Mouse (Mus musculus): ENCODE data around the gene Tcf7.

Gene Tcf7

DNA sequence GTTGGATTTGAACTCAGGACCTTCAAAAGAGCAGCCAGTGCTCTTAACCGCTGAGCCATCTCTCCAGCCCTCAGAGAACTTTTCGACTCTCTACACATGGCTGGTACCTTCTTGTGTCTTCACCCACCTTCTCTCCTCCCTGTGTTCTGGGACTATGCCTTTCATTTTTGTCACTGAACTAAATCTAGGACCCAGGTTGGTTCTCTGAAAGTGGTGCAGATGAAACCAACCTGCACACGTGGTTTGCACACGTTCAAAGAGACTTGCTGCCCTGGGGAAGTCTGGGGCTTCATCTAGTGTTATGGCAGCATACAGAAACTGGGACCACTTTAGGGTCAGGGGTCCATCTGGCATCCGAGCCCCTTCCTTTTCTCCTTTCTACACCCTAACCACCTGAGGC is 15.5 kb downstream of the Tcf7 start:
- DNase-seq (ENCODE audit: low spot score), result no peak

DNA sequence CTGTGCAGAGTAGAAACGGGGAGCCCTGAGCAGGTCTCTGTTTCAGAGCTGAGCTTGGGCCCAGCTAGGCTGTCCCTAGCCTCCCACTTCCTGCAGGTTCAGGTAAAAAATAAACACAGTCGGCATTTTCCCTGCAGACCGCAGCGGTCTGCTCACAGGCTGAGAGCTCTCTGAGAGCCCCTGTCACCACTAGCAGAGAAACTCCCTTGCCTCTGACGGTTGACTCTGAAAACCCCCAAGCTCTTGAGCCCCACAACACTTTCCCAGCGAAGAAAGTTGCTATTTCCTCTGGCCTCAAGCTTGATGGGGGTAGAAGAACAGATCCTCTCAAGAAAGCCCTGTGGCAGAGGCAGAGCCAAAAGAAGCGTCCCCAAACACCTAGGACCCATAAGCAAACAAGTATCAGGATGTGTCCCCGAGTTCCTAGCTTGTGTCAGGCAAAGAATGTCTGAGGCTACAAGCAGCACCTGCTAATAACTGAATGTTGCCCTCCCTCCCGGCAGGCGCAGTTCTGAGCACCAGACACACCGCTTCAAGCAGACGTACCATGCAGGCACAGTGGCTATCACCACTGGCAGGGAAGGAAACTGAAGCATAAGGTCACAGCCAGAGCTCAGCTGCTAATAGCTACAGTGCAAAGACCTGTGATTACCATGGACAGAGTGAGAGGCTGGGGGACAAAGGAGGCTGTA is 17.1 kb downstream of the Tcf7 start:
- DNase-seq (ENCODE audit: low spot score), result no peak

DNA sequence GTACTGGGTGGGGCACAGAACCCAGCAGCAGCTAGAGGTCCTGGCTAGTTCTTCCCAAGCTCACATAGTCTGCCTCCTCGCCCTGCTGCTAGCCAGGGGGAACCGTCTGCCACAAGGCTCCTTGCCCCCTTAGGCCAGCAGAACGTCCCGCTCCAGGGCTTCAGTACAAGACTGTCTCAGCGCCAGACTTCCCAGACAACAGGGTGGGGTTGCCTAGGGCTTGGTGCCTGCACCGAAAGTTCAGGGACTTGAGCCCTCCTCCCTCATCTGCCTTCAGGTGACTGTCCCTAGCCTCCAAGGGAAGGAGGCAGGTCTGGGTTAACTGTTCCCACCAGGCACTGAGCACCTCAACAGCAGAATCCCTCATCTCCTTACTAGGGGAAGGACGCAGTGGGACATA is 17.9 kb downstream of the Tcf7 start:
- no peak for DNase-seq (ENCODE audit: low spot score)

DNA sequence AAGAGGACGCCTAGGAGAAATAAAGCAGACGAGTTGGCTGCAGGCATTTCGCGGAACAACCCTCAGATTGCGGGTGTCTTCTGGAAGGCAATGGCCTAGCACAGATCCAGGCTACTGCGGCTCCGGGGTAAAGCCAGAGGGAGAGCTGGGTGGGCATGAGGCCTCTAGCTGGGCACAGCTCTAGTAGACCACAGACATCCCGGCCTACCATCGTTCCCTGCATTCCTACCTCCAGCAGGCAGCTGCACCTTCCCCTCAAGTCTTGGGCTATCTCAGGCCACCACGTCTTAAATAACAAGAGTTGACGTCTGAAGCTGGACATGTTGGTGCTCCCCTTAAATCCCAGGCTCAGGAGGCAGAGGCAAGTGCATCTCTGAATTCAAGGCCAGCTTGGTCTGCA is 20.5 kb downstream of the Tcf7 start:
- DNase-seq (ENCODE audit: low spot score), result no peak

DNA sequence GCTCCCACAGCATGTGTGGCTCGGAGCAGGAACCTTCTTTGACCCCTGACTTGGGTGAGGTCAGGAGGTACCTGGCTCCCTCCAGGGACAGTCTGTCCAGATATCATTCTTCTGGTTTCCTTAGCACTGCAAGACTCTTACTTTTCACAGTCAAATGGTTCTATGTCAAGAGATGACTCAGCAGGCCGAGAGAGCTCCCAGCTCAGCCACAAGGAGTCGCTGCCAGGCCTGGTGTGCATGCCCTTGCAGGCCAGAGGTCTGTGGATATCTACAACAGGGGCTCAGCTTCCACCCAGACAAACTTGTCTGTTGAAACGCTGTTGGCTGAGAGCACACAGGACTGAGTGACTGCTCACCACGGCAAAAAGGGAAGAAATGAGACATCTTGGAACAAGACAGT is 20.9 kb downstream of the Tcf7 start:
- DNase-seq (ENCODE audit: low spot score), result no peak

DNA sequence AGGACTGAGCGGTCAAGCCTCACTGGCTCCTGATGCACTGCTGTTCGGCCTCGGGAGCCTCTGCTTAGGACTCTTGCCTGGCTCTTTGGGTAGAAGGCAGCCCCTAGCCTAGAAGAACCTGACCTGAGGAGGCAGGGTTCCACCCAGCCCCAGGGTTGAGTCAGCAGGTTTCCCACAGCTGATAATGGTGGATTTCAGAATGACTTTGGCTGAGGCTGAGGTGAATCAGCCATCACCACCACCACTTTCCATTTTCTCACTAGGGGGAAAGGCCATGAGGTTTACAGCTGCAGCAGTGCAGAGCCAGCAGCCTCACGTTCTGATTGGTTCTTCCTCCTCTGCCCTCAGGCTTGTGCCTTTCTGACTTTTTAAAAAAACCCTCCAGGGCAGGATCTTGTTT is 21.9 kb downstream of the Tcf7 start:
- DNase-seq (ENCODE audit: low spot score), result no peak

DNA sequence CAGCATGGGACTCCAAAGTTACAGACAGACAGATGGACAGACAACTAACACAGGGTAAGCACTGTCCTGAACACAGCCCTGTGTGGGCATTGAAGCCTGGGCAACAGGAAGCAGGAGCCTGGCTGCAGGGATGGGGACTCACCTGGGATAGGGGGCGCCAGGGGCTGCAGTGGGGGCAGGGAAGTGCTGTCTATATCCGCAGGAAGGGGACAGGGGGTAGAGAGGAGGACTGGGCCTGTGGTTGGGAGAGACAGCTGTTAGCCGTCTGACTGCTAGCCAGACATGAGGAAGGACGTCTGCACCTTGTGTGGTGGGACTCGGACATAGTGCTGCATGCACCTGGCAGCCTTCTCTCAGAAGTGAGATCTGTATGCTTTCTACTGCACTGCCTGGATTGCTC is 24.1 kb downstream of the Tcf7 start:
- DNase-seq (ENCODE audit: low spot score), result no peak

DNA sequence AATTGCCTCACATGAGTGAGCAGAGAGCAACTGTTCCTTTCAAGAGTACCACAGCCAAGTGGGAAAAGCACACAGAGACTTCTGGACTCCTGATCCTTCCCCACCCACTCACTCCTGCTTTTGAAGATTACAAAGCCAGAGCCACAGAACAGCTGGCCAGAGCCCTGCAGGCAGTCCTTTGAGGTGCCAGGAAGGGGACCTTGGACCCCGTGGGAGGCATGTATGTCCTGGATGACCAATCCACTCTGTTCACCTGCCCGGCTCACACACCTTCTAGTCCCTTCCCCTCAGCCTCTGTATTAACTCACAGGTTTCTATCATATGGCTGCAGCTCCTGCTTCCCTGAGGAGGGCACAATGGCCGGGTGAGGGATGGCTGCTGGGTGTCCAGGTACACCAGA is 25.4 kb downstream of the Tcf7 start:
- no peak for DNase-seq (ENCODE audit: low spot score)

DNA sequence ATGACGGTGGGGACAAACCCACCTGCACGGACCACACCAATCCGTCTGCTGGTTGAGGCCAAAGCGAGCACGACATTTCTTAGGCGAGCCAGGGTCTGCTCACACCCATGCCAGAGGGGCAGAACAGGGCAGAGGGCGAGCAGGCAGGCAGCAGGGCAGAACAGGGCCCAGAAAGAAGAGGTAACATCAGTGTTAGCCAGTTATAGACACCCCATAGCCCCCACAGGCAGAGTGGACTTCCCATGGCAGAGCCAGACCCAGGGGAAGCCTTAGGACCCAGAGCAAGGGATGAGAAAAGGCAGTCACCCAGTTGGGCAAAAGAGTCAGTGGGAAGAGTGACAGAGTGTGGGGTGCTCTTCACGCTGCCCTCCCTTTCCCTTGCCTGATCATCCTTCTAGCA is 27.7 kb downstream of the Tcf7 start:
- DNase-seq (ENCODE audit: low spot score), result no peak

DNA sequence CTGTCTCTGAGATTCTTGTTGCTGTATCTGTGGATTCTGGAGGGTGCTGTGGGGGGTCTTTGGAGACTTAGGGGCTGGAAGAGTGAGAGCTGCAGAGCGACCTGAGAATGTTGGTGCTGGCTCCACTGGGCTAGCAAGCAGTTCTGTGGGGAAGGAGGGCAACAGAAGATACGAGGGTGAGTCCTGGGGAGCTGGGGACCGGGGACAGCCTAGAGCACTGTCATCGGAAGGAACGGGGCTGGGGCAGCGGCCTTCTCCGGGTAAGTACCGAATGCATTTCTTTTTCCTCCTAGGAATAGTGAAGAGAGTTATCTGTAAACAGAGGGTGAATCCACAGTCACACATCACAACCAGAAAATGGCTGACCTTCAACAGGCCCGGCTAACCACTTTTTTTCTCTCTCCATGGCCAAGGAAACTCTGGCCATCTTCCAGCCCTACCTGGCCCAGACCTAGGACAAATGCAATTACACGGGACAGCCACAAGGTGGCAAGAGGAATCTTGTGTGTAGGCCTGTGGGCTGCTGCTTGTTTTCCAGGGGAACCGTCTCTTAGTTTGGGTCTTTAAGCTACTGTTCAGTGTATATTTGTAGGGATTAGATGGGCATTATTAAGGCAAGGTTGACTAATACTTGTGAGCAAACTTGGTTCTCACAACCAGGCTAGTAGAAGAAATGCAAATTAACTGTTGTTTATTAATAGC is 29.0 kb downstream of the Tcf7 start:
- peak; percentile 57 for DNase-seq (ENCODE audit: low spot score)

DNA sequence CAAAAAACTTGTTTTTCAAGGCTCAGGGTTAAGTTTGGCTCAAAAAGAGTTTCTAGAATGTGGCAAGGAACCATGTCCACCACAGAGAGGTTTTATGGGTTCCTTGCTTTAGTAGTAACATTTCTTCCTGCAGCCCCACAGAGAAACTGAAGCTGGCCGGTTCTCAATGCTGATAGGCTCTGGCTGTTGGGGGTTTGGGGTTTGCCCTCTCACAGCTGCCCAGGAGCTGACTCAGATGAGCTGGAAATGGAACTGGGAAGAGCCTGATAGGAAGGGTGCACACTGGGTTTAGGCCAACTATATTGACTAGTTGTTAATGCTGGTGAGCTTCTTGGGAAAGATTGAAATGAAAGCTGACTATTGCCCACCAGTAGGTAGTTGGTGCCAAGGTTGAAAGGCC is 30.1 kb downstream of the Tcf7 start:
- no peak for DNase-seq (ENCODE audit: low spot score)

DNA sequence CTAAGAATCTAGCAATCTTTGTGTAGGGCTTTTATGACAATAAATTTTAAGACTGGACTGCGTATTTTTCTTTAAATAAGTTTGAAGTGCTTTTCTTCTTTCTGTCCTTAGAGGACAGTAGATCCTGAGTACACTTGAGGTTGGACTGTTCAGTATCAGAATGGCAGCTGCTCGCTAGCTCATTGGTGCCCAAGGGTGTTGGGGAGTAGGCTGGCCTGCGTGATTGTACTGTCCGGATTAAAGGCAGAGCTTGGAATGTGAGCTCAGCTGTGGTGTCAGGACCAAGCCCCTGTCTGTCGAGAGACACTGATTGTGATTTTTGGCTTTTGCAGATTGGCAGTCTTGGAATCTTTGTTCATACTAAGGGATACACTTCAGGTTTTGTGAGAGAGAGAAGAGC is 31.0 kb downstream of the Tcf7 start:
- no peak for DNase-seq (ENCODE audit: low spot score)

DNA sequence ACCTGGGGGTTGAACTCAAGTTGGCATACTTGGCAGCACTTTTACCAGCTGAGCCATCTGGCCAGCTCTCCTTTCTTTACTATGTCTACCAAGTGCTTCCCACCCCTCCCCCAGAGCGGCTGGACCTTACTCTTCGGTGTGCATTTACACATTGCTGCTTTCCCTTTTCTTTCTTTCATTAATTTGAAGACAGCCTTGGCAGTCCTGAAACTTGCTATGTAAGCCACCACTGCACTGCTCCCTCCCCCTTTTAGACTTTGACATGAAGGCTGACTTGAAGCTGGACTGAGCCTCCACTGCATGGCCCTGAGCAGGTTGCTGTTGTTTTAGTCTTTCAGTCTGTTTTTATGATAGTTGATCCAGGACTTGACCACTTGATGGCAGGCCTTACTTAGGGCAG is 33.4 kb downstream of the Tcf7 start:
- DNase-seq (ENCODE audit: low spot score), result no peak

DNA sequence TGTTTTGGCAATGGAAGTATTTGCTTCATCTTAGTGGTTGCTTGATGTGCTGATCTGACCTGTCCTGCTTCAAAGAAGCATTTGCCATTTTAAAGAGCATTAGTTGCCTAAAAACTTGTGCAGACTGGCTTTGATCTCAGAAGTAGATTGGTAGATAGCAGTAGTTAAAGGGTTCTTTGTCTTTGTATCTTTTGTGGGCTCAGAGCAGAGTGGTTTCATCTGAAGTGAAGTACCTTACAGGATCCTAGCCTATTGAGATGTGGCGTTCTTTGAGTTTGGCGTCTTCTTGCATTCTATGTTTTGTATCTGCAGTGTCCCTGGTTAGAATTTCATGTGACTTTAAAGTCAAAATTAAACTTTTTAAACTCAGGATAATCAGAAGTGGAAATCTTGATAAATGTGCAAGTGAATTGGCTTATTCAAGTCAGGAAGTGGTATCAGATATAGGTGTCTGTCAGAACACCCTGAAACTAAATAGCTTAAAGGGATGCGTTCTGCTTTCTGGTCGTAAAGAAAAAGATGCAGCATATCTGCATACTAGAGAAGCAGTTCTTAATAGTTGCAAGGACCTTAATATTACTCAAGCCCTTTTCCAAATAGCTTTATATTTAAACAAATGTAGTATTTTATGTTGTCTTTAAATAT is 41.8 kb downstream of the Tcf7 start:
- DNase-seq (ENCODE audit: low spot score), result no peak

DNA sequence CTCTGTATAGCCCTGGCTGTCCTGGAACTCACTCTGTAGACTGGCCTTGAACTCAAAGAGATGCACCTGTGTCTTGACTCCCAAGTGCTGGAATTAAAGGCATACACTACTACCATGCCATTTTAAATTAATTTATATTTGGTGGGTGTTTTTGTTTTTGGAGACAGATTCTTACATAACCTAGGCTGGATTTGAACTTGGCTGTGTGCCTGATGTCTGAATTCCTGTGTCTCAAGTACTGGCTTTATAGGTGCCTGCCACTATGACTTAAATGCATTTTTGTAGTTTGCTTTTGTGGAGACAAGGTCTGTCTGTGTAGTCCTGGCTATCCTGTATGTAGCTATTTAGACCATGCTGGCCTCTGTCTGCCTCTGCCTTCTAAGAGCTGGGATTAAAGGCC is 48.3 kb downstream of the Tcf7 start:
- no peak for DNase-seq (ENCODE audit: low spot score)

DNA sequence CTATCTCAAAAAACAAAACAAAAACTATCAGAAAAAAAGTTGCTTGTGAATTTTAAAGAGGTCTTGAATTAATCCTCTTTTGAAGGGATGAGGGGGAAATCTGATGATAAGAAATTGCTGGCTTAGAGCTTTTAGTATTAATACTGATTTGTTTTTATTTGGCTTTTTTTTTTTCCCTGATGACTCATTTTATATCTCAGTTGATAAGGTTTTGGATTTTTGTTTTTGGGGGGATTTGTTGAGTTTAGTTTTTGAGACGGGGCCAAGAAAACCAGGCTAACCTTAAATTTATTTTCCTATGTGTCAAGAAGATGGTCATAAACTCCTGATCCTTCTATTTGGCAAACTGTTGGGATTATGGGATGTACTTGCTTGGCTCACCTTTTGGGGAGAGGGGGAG is 48.9 kb downstream of the Tcf7 start:
- no peak for DNase-seq (ENCODE audit: low spot score)

DNA sequence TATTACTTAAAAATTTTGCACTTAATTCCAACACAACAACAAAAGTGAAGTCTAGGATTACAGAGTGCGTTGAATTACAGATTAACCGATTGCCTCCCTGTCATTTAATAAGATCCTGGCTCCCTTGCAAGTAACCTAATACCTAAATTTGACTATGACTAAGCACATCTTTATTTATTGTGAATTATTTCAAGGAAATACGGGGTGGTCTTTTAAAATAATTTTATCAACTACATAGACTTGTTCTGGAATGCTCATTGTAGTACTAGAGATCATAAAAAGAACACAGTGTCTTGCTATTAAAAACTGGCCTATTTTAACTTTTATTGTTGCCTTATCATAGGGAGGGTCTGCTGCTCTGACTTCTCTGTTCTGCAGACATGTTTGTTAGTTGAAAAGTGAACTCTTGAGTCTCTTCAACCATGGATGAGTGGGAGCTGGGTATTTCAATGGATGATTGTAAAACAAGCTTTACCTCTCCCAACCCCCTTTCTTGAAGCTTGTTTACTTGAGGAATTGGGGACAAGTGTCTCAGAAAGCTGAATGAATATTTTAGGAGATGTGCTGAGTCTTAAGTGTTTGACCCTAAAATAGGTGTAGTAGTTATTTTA is 49.7 kb downstream of the Tcf7 start:
- DNase-seq (ENCODE audit: low spot score), result no peak

DNA sequence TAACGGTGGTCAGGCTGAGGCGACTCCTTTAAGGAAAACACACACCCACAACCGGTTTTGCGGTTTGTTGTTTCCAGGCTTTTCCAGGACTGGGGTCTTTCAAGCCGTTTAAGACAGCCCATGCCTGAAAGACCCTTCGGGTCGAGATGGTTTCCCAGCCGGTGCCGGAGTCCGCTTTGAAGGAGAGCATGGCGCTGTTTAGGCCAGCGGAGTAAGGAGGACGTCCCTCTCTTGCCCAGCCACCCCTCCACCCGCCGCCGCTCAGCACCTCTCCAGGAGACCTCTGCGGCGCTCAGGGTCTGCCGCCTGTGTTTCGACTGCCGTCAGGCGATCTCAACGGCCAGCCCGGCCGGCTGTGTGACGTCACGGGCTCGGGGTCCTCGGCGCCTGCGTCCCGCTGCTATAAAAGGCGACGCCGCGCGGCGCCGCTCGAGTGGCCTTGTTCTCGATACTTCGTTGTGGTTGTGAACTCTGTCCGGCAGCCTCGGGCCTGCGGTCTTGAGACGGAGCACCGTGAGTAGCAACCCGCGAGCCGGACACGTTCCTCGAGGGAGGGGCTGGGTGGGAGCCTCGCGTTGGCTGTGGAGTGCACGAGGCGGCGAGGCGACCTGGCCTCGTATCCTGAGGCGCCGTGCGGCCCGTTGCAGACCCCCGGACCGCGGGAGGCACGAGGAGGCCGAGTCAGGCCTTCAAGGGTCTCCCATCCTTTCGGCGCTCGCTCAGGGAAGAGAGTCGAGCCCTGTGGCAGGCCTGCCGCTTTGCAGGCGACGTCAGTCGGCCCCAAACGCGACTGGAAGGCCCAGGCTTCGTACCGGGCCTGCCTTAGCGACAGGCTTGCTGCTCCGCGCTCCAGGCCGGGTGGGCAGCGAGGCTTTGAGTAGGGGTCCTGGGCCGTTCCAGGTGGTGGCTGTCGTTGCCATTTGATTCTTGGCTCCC is 50.9 kb downstream of the Tcf7 start, which contains the start of gene Skp1a:
Gene Skp1a (plus strand): TSS at position 390 of the 936 bp plus-strand sequence.
- DNase-seq (ENCODE audit: low spot score), result peak; percentile 92

DNA sequence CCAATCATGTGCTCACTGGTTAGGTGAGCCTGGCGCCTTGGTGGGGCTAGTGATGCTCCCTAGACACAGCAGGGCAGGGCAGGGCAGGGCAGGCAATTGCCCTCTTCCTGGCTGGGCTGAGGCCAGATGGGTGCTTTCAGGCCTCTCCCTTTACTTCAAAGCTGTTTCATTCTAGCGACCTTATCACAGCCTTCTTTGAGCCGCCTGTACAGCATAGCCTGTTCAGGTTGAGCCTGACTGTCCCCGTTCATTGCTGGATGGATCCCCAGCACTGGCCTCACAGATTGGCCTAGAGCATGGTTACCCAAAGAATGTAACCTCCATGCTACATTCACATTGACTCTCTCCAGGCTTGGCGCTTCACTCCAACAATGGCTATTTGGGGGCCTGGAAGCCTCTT is 52.1 kb downstream of the Tcf7 start:
- DNase-seq (ENCODE audit: low spot score), result no peak

DNA sequence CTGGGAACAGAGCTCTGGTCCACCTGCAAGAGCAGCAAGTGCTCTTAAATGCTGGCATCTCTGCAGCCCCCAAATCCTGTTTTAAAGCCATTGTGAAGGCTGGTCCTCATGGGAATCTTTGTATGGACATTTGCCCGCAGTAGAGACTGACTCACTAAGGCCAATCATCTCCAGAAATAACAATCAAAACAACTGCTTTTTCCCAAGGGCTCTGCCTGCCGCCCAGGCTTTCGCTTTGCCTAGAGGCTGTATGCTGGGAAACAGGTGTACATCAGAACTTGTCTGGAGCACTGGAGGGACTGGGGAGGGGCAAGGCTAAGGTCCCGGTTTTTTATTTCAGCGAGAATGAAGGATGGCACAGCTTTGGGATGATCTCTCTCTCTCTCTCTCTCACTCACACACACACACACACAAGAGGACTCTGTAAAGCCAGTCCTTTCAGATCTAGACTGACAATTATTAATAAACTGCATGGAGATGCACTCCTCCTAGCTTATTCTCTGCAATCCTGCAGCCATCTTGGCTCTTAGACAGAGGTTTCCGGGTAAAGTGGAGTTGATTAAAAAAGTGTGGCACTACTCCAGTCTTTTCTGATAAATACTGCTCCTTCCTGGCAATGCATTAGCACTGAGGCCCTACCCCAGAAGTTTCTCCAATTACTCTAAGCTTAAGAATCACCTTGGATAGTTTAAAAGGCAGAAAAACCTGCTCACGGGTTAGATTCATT is 53.9 kb downstream of the Tcf7 start:
- no peak for DNase-seq (ENCODE audit: low spot score)
